ENCODE assay signal across 19 mouse cellular contexts in genomic region chr4:142063057-142063534, GRCm38 (mm10). TPM values are rescaled to one million over a fixed set of nuclear protein-coding genes. Genes with fewer than 3 reads are reported as not detected.
A peak's percentile ranks its signal among the peaks of the same experiment; 100 is the strongest.
DNase-seq lines count a peak whose midpoint lies in the region; ATAC-seq and TF ChIP-seq lines count a peak whose summit lies in the region.
"Had no signal": no experiment of that assay in that cellular context is flagged by ENCODE, and none has a peak within 500 bp of the region (broad histone marks: within the 10 kb centered on the region; RNA-seq: fewer than 3 reads in every experiment).

No protein-coding gene starts in this region.

- H3K27ac ChIP-seq in heart, embryonic 11.5 days (ENCODE audit: low read depth, low read length) = no peak overlapping the region
- H3K27ac ChIP-seq in intestine, embryonic 16.5 days (ENCODE audit: low read length) = peak overlapping the region; percentile 42; the same call in 1 of the 2 replicates
- peak overlapping the region; percentile 70 for H3K27ac ChIP-seq in liver, postnatal 0 days (ENCODE audit: low read depth)
- 0 out of 2 replicates have a peak overlapping the region, but pooled peaks have one; percentile 54 for H3K27ac ChIP-seq in stomach, embryonic 15.5 days
- H3K27ac ChIP-seq in hindbrain, embryonic 13.5 days = no peak overlapping the region
- H3K27ac ChIP-seq: embryonic facial prominence, embryonic 12.5 days; heart, embryonic 13.5 days; lung, embryonic 15.5 days; midbrain, embryonic 12.5 days had no signal

- no peak overlapping the region for H3K4me2 ChIP-seq in heart, embryonic 11.5 days
- no peak overlapping the region for H3K4me2 ChIP-seq in intestine, embryonic 16.5 days (ENCODE audit: low read depth, low read length)
- H3K4me2 ChIP-seq in liver, postnatal 0 days (ENCODE audit: low read depth, low read length) = no peak overlapping the region
- H3K4me2 ChIP-seq in stomach, embryonic 15.5 days = no peak overlapping the region
- H3K4me2 ChIP-seq in hindbrain, embryonic 13.5 days = no peak overlapping the region
- H3K4me2 ChIP-seq: embryonic facial prominence, embryonic 12.5 days; heart, embryonic 13.5 days; lung, embryonic 15.5 days; midbrain, embryonic 12.5 days had no signal

- H3K4me1 ChIP-seq in heart, embryonic 11.5 days (ENCODE audit: control insufficient read depth, insufficient read depth, low read length) = peaks cover 31% of the 10 kb centered on the region
- H3K4me1 ChIP-seq in intestine, embryonic 16.5 days (ENCODE audit: control insufficient read depth, insufficient read depth, low read length) = peaks cover 63% of the 10 kb centered on the region
- peaks cover 40% of the 10 kb centered on the region for H3K4me1 ChIP-seq in liver, postnatal 0 days (ENCODE audit: insufficient read depth)
- H3K4me1 ChIP-seq in stomach, embryonic 15.5 days = peaks cover 47% of the 10 kb centered on the region
- peaks cover 15% of the 10 kb centered on the region for H3K4me1 ChIP-seq in hindbrain, embryonic 13.5 days (replicated peaks)

- no peaks in the 10 kb centered on the region for H3K27me3 ChIP-seq in heart, embryonic 11.5 days (ENCODE audit: control insufficient read depth, insufficient read depth, low read length)
- H3K27me3 ChIP-seq in intestine, embryonic 16.5 days (replicated peaks; ENCODE audit: control insufficient read depth, insufficient read depth, low read length) = no peaks in the 10 kb centered on the region
- H3K27me3 ChIP-seq in liver, postnatal 0 days (ENCODE audit: insufficient read depth, low read length) = no peaks in the 10 kb centered on the region
- no peaks in the 10 kb centered on the region for H3K27me3 ChIP-seq in stomach, embryonic 15.5 days (replicated peaks)
- no peaks in the 10 kb centered on the region for H3K27me3 ChIP-seq in hindbrain, embryonic 13.5 days
- H3K27me3 ChIP-seq: embryonic facial prominence, embryonic 12.5 days; heart, embryonic 13.5 days; lung, embryonic 15.5 days; Patski had no signal

- no peak for ATAC-seq in heart, embryonic 11.5 days (replicated peaks; ENCODE audit: insufficient number of reproducible peaks, low FRiP score, low TSS enrichment)
- 0 out of 2 replicates have a peak, but pooled peaks have one; percentile 16 for ATAC-seq in intestine, embryonic 16.5 days
- ATAC-seq in liver, postnatal 0 days = peak; percentile 91
- peak; percentile 70 for ATAC-seq in stomach, embryonic 15.5 days (ENCODE audit: insufficient read depth, low FRiP score, low read depth)
- no peak for ATAC-seq in hindbrain, embryonic 13.5 days (ENCODE audit: low FRiP score)
- ATAC-seq: inflammation-experienced regulatory T-cells, adult 6 months; Patski had no signal

- 83% methylated on average over 8 of the region's 8 CpGs for WGBS in heart, embryonic 11.5 days (ENCODE audit: insufficient replicate concordance)
- WGBS in intestine, embryonic 16.5 days = 79% methylated on average over 8 of the region's 8 CpGs
- WGBS in liver, postnatal 0 days (ENCODE audit: insufficient replicate concordance) = 54% methylated on average over 8 of the region's 8 CpGs
- WGBS in stomach, embryonic 15.5 days = 74% methylated on average over 8 of the region's 8 CpGs
- WGBS in hindbrain, embryonic 13.5 days = 89% methylated on average over 8 of the region's 8 CpGs

- DNase-seq in heart, adult 11 months = peak; percentile 90
- peak; percentile 77 for DNase-seq in liver, postnatal 0 days
- DNase-seq in spleen, postnatal 36 days (ENCODE audit: low spot score in 2 of 2) = no peak
- DNase-seq in urinary bladder, postnatal 25 days (ENCODE audit: low spot score) = no peak
- DNase-seq: gastrocnemius, postnatal 25 days; heart, postnatal 4 days; kidney, postnatal 25 days; layer of hippocampus, adult 9-11 months; thymus, postnatal 14 days had no signal

- H3K9me3 ChIP-seq in heart, embryonic 11.5 days (replicated peaks; ENCODE audit: control insufficient read depth, low read length) = no peaks in the 10 kb centered on the region
- H3K9me3 ChIP-seq in intestine, embryonic 16.5 days (ENCODE audit: control insufficient read depth, low read length) = peaks cover 3% of the 10 kb centered on the region; the same call in 1 of the 2 replicates
- H3K9me3 ChIP-seq in liver, postnatal 0 days (ENCODE audit: low read length) = no peaks in the 10 kb centered on the region
- H3K9me3 ChIP-seq in stomach, embryonic 15.5 days = no peaks in the 10 kb centered on the region
- no peaks in the 10 kb centered on the region for H3K9me3 ChIP-seq in hindbrain, embryonic 13.5 days
- H3K9me3 ChIP-seq: embryonic facial prominence, embryonic 12.5 days; heart, embryonic 13.5 days; lung, embryonic 15.5 days; midbrain, embryonic 12.5 days had no signal

- H3K4me3 ChIP-seq in heart, embryonic 11.5 days (ENCODE audit: low read depth, low read length) = no peak overlapping the region
- H3K4me3 ChIP-seq in intestine, embryonic 16.5 days (ENCODE audit: low read length) = no peak overlapping the region
- no peak overlapping the region for H3K4me3 ChIP-seq in liver, postnatal 0 days (ENCODE audit: low read depth, low read length)
- no peak overlapping the region for H3K4me3 ChIP-seq in stomach, embryonic 15.5 days (replicated peaks)
- no peak overlapping the region for H3K4me3 ChIP-seq in hindbrain, embryonic 13.5 days
- H3K4me3 ChIP-seq: embryonic facial prominence, embryonic 12.5 days; heart, embryonic 13.5 days; lung, embryonic 15.5 days; midbrain, embryonic 12.5 days had no signal

- no peak for TF ChIP-seq CTCF in liver, postnatal 0 days (IDR thresholded peaks at IDR 0.05; ENCODE audit: low read depth)

- H3K36me3 ChIP-seq in heart, embryonic 11.5 days (ENCODE audit: control insufficient read depth, insufficient read depth, low read length) = no peaks in the 10 kb centered on the region
- no peaks in the 10 kb centered on the region for H3K36me3 ChIP-seq in intestine, embryonic 16.5 days (ENCODE audit: control insufficient read depth, insufficient read depth, low read length)
- no peaks in the 10 kb centered on the region for H3K36me3 ChIP-seq in liver, postnatal 0 days (replicated peaks; ENCODE audit: insufficient read depth, low read length)
- H3K36me3 ChIP-seq in stomach, embryonic 15.5 days = no peaks in the 10 kb centered on the region
- no peaks in the 10 kb centered on the region for H3K36me3 ChIP-seq in hindbrain, embryonic 13.5 days
- H3K36me3 ChIP-seq: embryonic facial prominence, embryonic 12.5 days; heart, embryonic 13.5 days; lung, embryonic 15.5 days; midbrain, embryonic 12.5 days had no signal

- TF ChIP-seq EP300 in liver, postnatal 0 days (IDR thresholded peaks at IDR 0.05; ENCODE audit: low read depth) = no peak

- H3K9ac ChIP-seq in heart, embryonic 11.5 days (ENCODE audit: low read depth, low read length) = no peak overlapping the region
- no peak overlapping the region for H3K9ac ChIP-seq in intestine, embryonic 16.5 days (ENCODE audit: low read depth, low read length)
- H3K9ac ChIP-seq in liver, postnatal 0 days (replicated peaks) = no peak overlapping the region
- no peak overlapping the region for H3K9ac ChIP-seq in stomach, embryonic 15.5 days
- H3K9ac ChIP-seq in hindbrain, embryonic 13.5 days = no peak overlapping the region
- H3K9ac ChIP-seq: embryonic facial prominence, embryonic 12.5 days; heart, embryonic 13.5 days; lung, embryonic 15.5 days; midbrain, embryonic 12.5 days had no signal

RNA-seq across cellular contexts. Expression of gene Tmem51, which starts 21.0 kb away (rescaled TPM):
- polyA plus RNA-seq in heart, embryonic 11.5 days (2014; fragmentation: Nextera tagmentation; extraction: Ambion mirVana) = 21.9 and 23.4 TPM in 2 replicates
- 160 and 206 TPM in 2 replicates for polyA plus RNA-seq in intestine, embryonic 16.5 days (2015; fragmentation: Nextera tagmentation; extraction: Ambion mirVana)
- 13.7 and 15.7 TPM in 2 replicates for polyA plus RNA-seq in liver, postnatal 0 days (2015; fragmentation: Nextera tagmentation; extraction: Ambion mirVana)
- polyA plus RNA-seq in stomach, embryonic 15.5 days (2015; fragmentation: Nextera tagmentation; extraction: Ambion mirVana) = 62.4 and 64.8 TPM in 2 replicates
- 5.6 and 6.4 TPM in 2 replicates for polyA plus RNA-seq in hindbrain, embryonic 13.5 days (2015; fragmentation: Nextera tagmentation; extraction: Ambion mirVana)

RNA-seq across cellular contexts. Expression of gene Fhad1, which starts 48.2 kb away (rescaled TPM):
- 3.8 and 7.1 TPM in 2 replicates for polyA plus RNA-seq in heart, embryonic 11.5 days (2014; fragmentation: Nextera tagmentation; extraction: Ambion mirVana)
- polyA plus RNA-seq in intestine, embryonic 16.5 days (2015; fragmentation: Nextera tagmentation; extraction: Ambion mirVana) = 1.4 and 2.3 TPM in 2 replicates
- 0.71 and 1.0 TPM in 2 replicates for polyA plus RNA-seq in liver, postnatal 0 days (2015; fragmentation: Nextera tagmentation; extraction: Ambion mirVana)
- 2.0 and 2.7 TPM in 2 replicates for polyA plus RNA-seq in stomach, embryonic 15.5 days (2015; fragmentation: Nextera tagmentation; extraction: Ambion mirVana)
- 5.0 and 5.9 TPM in 2 replicates for polyA plus RNA-seq in hindbrain, embryonic 13.5 days (2015; fragmentation: Nextera tagmentation; extraction: Ambion mirVana)

Comparison
In these comparisons a context has a peak if more than half of its experiments do, and no peak if none do; other contexts are left out.
1. DNase-seq: peak in heart, adult 11 months (single experiment) and liver, postnatal 0 days (single experiment); none in spleen, postnatal 36 days (0 of 2) and urinary bladder, postnatal 25 days (single experiment).
2. ATAC-seq: peak in intestine, embryonic 16.5 days (single experiment), liver, postnatal 0 days (single experiment) and stomach, embryonic 15.5 days (single experiment); none in heart, embryonic 11.5 days (single experiment) and hindbrain, embryonic 13.5 days (single experiment).
3. H3K27ac ChIP-seq: peak in intestine, embryonic 16.5 days (single experiment), liver, postnatal 0 days (single experiment) and stomach, embryonic 15.5 days (single experiment); none in heart, embryonic 11.5 days (single experiment) and hindbrain, embryonic 13.5 days (single experiment).